Mouse (Mus musculus): ENCODE results near the gene Utp6. TPM values are rescaled to one million over a fixed set of nuclear protein-coding genes. Genes with fewer than 3 reads are reported as not detected.

Utp6 gene
- polyA plus RNA-seq, 1 experiment: 117 TPM

- Histone ChIP-seq H3K27ac (ENCODE audit: insufficient read depth, low read length) (no peak overlapping the region), H3K9me3 (replicated peaks; ENCODE audit: control insufficient read depth, insufficient read depth, low read length, poor library complexity, severe bottlenecking) (no peaks in the 10 kb centered on the region), H3K27me3 (ENCODE audit: control insufficient read depth, insufficient read depth, low read length, poor library complexity, severe bottlenecking) (no peaks in the 10 kb centered on the region), H3K4me3 (ENCODE audit: low read depth, low read length) (no peak overlapping the region), H3K9ac (ENCODE audit: low read depth, poor library complexity, severe bottlenecking) (no peak overlapping the region), H3K36me3 (ENCODE audit: control insufficient read depth, insufficient read depth, low read length, poor library complexity, severe bottlenecking) (no peaks in the 10 kb centered on the region), H3K4me1 (ENCODE audit: control insufficient read depth, insufficient read depth, low read length) (no peaks in the 10 kb centered on the region)
- TF ChIP-seq CTCF (IDR thresholded peaks at IDR 0.05; ENCODE audit: low read depth, low read length): no peak
- no peak for TF ChIP-seq POLR2A (IDR thresholded peaks at IDR 0.05; ENCODE audit: insufficient read depth, low read length)
- no peak for TF ChIP-seq EP300 (IDR thresholded peaks at IDR 0.05; ENCODE audit: insufficient read depth, low read depth, low read length)
These were observed 75.2 kb downstream of the Utp6 start for GRCm38 (mm10) chr11:79886961-79887360.

- TF ChIP-seq CTCF (IDR thresholded peaks at IDR 0.05; ENCODE audit: low read depth, low read length) (no peak), POLR2A (IDR thresholded peaks at IDR 0.05; ENCODE audit: insufficient read depth, low read length) (no peak), EP300 (IDR thresholded peaks at IDR 0.05; ENCODE audit: insufficient read depth, low read depth, low read length) (no peak)
- Histone ChIP-seq H3K27ac (ENCODE audit: insufficient read depth, low read length) (no peak overlapping the region), H3K27me3 (ENCODE audit: control insufficient read depth, insufficient read depth, low read length, poor library complexity, severe bottlenecking) (no peaks in the 10 kb centered on the region), H3K9ac (ENCODE audit: low read depth, poor library complexity, severe bottlenecking) (no peak overlapping the region), H3K4me3 (ENCODE audit: low read depth, low read length) (no peak overlapping the region), H3K36me3 (ENCODE audit: control insufficient read depth, insufficient read depth, low read length, poor library complexity, severe bottlenecking) (no peaks in the 10 kb centered on the region), H3K4me1 (ENCODE audit: control insufficient read depth, insufficient read depth, low read length) (no peaks in the 10 kb centered on the region), H3K9me3 (replicated peaks; ENCODE audit: control insufficient read depth, insufficient read depth, low read length, poor library complexity, severe bottlenecking) (no peaks in the 10 kb centered on the region)
These were observed 75.8 kb downstream of the Utp6 start for GRCm38 (mm10) chr11:79886395-79886794.

GRCm38 (mm10) chr11:79885713-79886393 lies 76.3 kb downstream of the Utp6 start:
- H3K4me3 ChIP-seq (ENCODE audit: low read depth, low read length): no peak overlapping the region
- H3K27me3 ChIP-seq (ENCODE audit: control insufficient read depth, insufficient read depth, low read length, poor library complexity, severe bottlenecking): no peaks in the 10 kb centered on the region
- H3K9me3 ChIP-seq (replicated peaks; ENCODE audit: control insufficient read depth, insufficient read depth, low read length, poor library complexity, severe bottlenecking): no peaks in the 10 kb centered on the region
- H3K36me3 ChIP-seq (ENCODE audit: control insufficient read depth, insufficient read depth, low read length, poor library complexity, severe bottlenecking): no peaks in the 10 kb centered on the region
- no peak overlapping the region for H3K27ac ChIP-seq (ENCODE audit: insufficient read depth, low read length)
- TF ChIP-seq EP300 (IDR thresholded peaks at IDR 0.05; ENCODE audit: insufficient read depth, low read depth, low read length) (no peak), CTCF (IDR thresholded peaks at IDR 0.05; ENCODE audit: low read depth, low read length) (no peak), POLR2A (IDR thresholded peaks at IDR 0.05; ENCODE audit: insufficient read depth, low read length) (no peak)
- no peak overlapping the region for H3K9ac ChIP-seq (ENCODE audit: low read depth, poor library complexity, severe bottlenecking)
- H3K4me1 ChIP-seq (ENCODE audit: control insufficient read depth, insufficient read depth, low read length): no peaks in the 10 kb centered on the region

- TF ChIP-seq POLR2A (IDR thresholded peaks at IDR 0.05; ENCODE audit: insufficient read depth, low read length) (no peak), CTCF (IDR thresholded peaks at IDR 0.05; ENCODE audit: low read depth, low read length) (no peak), EP300 (IDR thresholded peaks at IDR 0.05; ENCODE audit: insufficient read depth, low read depth, low read length) (no peak)
- no peak overlapping the region for H3K27ac ChIP-seq (ENCODE audit: insufficient read depth, low read length)
- H3K4me3 ChIP-seq (ENCODE audit: low read depth, low read length): no peak overlapping the region
- no peak overlapping the region for H3K9ac ChIP-seq (ENCODE audit: low read depth, poor library complexity, severe bottlenecking)
- H3K36me3 ChIP-seq (ENCODE audit: control insufficient read depth, insufficient read depth, low read length, poor library complexity, severe bottlenecking): no peaks in the 10 kb centered on the region
- H3K27me3 ChIP-seq (ENCODE audit: control insufficient read depth, insufficient read depth, low read length, poor library complexity, severe bottlenecking): no peaks in the 10 kb centered on the region
- H3K4me1 ChIP-seq (ENCODE audit: control insufficient read depth, insufficient read depth, low read length): no peaks in the 10 kb centered on the region
- H3K9me3 ChIP-seq (replicated peaks; ENCODE audit: control insufficient read depth, insufficient read depth, low read length, poor library complexity, severe bottlenecking): no peaks in the 10 kb centered on the region
These were observed 77.4 kb downstream of the Utp6 start for GRCm38 (mm10) chr11:79884784-79885183.

Other genes with a start within 250 kb of the Utp6 start
- gene Suz12, start 30.7 kb upstream of the Utp6 start, polyA plus RNA-seq (2011; ENCODE audit: insufficient read depth, insufficient read length, low read depth, missing spikeins): 215 and 235 TPM in 2 replicates
- gene Crlf3, start 118.6 kb upstream of the Utp6 start, polyA plus RNA-seq (2011; ENCODE audit: insufficient read depth, insufficient read length, low read depth, missing spikeins): 50.9 and 59.1 TPM in 2 replicates
- 25.0 and 26.6 TPM in 2 replicates for gene Atad5, start 127.0 kb upstream of the Utp6 start, polyA plus RNA-seq (2011; ENCODE audit: insufficient read depth, insufficient read length, low read depth, missing spikeins)
- gene Tefm, start 179.8 kb upstream of the Utp6 start, polyA plus RNA-seq (2011; ENCODE audit: insufficient read depth, insufficient read length, low read depth, missing spikeins): 31.2 and 37.3 TPM in 2 replicates
- gene Adap2, start 191.7 kb upstream of the Utp6 start, polyA plus RNA-seq (2011; ENCODE audit: insufficient read depth, insufficient read length, low read depth, missing spikeins): 3.4 and 3.5 TPM in 2 replicates
- gene Rnf135, start 221.5 kb upstream of the Utp6 start, polyA plus RNA-seq (2011; ENCODE audit: insufficient read depth, insufficient read length, low read depth, missing spikeins): 4.5 and 5.3 TPM in 2 replicates
- gene Rhot1, start 246.6 kb upstream of the Utp6 start, polyA plus RNA-seq (2011; ENCODE audit: insufficient read depth, insufficient read length, low read depth, missing spikeins): 52.5 and 52.9 TPM in 2 replicates